Mouse (Mus musculus) megakaryocyte-erythroid progenitor cell, adult 5-6 weeks (primary cell): ENCODE results near the gene Lsm7. TPM values are rescaled to one million over a fixed set of nuclear protein-coding genes. Genes with fewer than 3 reads are reported as not detected.
"Not testable (repeated sequence)": the region's sequence is repeated elsewhere in the genome, so short reads cannot be mapped to it uniquely, and the experiment has no call there.

ENCODE experiments used
- ATAC-seq: replicated peaks from 2 replicates; pipeline ENCODE4 v1.8.0; 2016; ENCODE audit warnings: mild to moderate bottlenecking, inconsistent platforms; ENCODE audit not compliant: severe bottlenecking, poor library complexity, low FRiP score, low TSS enrichment
- total RNA-seq, 2 experiments: library from RNA; stranded (forward) in 1 of 2; stranded (reverse) in 1 of 2; fragments of 200-1000, 215-1000 nt in 1 of 2; fragments of >200 nt in 1 of 2; fragmentation: Nextera tagmentation in 1 of 2; gene quantifications; 2 replicates each; pipeline ENCODE4 v1.2.3; 2014 to 2017

The Lsm7 gene
- total RNA-seq, 2 experiments from 2014 or later: 326 to 401 TPM

DNA sequence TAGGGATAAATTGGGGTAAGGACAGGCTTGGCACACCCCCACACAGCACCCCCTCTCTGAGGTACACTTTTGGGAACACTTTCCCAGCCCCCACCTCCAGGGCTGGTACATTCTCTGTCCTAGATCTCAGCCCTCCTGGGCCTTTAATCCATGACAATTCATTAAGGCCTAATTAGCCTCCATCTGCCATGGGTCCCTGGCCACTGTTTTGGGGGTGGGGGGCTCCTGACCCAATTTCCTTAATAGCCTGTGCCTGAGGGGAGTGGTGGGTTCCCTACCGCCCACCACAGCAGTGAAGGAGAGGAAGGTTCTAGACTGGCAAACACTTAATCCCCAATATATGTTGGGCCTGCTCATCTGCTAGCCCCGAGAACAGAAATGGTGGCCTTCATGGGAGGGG is 13.3 kb downstream of the Lsm7 start:
- no peak for ATAC-seq

DNA sequence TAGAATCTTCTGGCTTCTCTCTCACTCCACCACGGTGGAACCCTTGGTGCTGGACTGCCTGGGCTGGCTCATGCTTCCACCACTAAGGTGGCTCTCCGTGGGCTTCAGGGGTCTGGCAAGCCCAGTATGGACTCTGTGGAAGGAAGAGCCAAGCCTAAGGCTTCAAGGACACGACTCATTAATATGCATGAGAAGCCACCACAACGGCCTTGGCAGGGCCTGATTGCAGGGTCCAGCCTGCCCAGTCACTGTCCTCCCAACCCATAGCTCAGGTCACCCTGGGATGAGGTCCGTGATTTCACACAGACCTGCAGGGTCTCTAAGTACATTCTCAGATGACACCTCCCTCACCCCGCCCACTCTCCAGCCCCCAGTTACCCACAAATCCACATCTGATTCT is 15.2 kb downstream of the Lsm7 start:
- no peak for ATAC-seq

DNA sequence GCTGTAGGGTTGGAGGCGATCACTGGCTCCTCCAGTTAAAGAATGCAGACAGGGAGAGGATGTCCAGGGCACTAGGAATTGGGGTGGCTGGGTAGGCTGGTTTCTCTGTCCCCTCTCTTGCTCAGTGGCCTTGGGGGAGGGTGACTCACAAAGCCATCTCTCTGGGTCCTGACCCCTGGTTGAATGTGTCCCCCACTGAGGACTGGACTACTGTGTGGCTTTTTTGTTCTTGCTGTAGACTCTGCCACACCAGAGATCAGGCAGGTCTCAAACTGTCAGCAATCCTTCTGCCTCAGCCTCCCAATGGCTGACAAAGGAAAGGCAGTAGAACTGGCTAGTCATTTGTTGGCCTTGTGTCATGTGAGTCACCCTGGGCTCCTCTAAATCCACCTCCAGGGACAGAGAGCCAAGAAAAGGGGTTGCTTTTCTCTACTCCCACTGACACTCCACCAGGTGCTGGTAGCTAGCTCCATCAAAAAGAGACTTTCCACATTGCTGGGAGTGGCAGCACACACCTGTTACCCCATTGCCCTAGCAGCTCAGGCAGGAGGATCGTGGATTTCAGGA is 16.6 kb downstream of the Lsm7 start:
- ATAC-seq: no peak

DNA sequence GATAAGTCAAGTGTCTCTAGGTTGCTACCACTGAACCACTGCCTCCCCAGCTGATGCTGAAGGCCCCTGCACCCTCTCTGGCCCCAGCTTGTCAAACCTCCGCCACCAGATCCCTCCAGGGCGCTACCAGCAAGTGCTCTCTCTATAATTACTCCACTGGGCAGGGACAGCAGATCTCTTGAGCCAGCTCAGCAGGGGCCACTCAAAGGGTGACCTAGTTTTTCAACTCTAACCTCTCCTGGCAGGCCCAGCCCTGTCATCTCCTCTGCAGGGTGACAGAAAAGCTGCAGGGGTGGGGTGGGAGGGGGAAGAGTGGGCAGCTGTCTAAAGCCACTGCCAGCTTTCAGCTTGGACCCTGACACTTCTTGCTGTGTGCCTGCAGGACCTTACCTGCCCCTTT is 17.2 kb downstream of the Lsm7 start:
- no peak for ATAC-seq

DNA sequence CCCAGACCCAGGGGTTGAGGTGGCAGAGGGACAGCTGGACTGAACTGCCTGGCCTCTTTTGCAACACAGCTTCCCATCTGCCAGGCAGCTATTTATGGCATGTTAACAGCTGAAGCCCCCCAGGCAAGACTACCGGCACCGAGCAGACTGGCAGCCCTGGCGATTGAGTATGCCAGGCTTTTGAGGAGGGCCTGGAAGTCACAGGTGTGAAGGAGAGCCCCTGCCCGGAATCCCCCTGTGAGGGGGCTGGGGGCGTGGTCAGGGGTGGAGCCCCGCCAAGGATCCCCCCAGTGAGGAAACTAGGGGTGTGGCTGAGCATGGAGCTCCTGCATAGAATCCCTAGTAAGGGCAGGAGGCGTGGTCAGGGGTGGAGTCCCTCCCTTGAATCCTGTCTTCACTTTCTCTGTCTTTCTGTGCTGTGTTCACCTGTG is 18.0 kb downstream of the Lsm7 start:
- ATAC-seq: no peak

DNA sequence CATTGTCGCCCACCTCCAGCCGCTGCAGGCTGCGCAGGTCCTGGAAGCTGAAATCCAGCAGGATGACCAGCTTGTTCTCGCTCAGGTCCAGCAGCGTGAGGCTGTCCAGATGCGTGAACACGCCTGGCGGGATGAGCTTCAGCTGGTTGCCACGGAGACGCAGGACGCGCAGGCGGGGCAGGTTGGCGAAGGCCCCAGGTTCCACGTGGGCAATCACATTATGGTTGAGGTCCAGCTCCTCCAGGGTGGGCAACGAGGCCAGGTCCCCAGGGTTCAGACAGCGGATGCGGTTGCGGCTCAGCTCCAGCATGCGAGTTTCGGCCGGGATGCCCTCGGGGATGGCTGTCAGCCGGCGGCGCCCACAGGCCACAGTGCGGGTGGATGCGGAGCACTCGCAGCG is 19.4 kb downstream of the Lsm7 start:
- no peak for ATAC-seq

DNA sequence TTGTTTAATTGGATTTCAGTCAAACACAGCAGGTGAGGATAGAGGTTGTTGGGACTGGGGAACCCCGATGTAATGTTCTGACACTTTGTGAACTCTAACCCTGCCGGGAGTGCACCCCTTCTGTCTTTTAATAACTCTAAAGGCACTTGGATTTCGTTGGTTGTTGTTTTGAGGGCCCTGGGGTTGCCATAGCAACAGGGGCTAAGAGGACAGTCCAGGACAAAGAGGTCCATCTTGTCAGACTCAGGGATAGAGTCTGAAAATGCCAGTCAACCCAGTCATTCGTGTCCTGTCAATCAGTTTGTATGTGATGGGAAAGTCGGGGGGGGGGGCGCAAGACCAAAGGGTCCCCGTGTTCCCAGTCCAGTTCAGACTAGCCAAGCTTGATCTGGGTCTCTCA is 22.2 kb downstream of the Lsm7 start:
- no peak for ATAC-seq

DNA sequence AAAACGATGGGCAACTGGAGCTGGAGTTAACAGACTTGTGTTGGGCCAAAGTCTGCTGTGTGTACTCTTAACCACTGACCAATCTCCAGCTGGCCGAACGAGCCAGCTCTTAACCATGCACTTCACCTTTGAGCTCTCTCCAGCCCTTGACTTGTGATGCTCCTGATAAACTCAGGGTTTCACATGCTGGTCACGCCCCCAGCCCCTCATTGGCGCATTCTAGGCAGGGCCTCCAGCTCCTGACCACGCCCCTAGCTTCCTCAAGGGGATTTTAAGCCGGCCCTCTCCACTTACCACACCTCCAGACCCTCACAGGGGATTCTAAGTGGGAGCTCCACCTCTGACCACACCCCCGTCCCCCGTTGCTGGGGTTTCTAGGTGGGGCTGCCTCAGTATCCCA is 23.9 kb downstream of the Lsm7 start:
- ATAC-seq: peak; percentile 22

DNA sequence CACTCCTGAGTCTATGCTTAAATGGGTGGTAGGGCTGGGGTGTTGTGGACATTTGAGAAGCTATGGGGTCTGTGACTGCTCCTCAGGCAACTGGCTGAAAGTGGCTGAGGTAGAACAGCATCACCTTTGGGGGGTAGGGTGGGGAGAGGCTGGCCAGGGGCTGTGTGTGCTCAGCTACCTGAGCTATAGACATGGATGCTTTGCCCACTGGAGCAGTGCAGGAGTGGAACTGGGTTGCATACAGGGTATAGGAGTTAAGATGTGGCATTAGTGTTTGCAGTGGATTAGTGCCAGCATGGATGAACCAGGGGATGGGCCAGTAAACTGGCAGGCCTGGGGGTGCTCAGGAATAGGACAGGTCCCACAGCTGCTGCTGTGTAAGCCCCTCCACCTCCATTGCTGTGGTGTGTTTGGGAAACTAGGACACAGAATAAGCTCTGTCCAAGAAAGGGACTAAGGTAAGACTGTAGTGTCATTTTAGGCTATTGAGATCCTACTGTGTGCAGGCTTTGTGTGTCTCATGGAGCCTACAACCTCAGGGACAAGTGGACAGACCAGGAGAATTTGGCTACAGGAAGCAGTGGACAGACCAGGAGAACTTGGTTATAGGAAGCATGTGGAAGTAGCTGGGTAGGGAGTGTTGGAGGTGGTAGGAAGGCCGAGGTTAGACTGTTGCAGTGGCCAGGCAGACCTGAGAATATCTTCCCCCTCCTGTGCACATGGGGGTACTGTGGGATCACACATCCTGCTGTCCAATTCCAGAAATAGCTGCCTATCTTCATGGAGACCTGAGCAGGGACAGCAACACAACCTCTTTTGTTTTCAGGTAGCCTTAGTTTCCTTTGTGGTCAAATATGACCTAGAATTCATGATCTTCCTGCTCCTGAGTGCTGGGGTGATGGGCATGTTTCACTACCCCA is 25.4 kb downstream of the Lsm7 start:
- ATAC-seq: no peak

DNA sequence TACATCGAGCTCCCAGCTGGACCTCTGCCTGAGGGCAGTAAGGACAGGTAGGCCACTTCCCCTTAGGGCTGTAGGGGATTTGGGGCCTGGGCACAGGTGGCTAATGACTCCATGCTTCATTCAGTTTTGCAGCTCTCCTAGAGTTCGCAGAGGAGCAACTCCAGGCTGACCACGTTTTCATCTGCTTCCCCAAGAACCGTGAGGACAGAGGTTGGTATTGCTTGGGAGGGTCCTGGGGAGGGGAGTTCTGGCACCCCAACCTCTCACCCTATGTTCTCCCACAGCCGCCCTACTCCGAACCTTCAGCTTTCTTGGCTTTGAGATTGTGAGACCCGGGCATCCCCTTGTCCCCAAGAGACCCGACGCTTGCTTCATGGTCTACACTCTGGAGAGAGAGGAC is 26.4 kb downstream of the Lsm7 start:
- ATAC-seq: not testable (repeated sequence)

DNA sequence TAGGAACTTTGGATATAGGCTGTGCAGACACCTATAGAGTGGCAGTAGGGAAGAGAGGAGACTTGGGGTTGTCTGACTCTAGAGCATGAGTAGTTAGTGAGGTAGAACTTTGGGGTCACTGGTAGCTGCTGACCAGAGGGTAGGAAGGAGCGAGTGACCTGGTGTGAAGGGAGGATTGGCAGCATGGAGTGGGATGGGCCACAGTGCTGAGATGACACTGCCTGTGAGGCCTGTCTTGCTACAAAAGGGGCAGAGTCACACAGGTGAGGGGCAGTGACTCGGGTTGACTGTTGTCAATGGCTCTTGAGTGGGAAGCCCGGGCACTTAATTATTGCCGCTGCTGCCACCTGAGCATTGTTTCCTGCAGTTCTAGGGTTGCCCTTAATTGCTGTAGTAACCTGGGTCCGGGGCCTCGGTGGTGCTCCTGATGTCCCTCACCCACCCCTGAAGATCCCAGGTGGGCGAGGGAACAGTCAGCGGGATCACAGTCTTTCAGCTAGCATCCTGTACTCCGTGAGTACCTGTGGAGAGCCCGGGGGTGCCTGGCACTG is 27.1 kb downstream of the Lsm7 start:
- ATAC-seq: no peak

DNA sequence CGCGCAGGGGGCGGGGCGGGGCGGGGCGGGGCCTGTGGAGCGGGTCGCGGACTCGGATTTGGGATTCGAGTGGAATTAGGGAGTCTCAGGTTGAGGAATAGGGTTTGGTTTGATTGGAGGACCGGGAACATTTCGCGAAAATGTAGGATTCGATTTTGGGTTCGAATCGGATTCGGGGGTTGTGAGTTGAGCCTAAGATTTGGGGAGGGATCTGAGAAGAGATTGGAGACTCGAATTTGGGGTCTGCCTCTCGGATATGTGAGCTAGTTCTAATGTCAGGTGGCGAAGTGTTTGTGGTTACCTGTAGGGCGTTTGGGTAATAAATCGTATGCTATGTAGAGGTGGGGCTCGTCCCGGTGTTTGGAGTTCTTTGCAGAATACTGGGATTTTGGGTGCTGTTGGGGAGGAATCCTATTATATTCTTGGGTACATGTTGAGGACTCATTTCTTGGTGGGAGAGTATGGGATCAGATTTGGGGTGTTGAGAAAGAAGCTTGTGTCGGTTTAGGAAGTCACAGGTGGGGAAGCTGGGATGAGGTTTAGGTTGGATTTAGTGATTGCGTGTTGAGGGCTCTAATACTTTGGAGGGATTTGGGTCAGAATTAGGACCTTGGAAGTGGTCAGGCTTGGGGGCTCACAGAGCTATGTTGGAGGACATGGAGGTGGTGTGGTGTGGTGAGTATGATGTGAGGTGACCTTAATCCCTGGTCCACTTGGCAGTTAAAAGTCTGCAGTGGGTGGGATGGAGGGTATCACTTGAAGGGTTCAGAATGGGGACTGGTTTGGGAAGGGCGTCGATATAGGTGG is 27.7 kb downstream of the Lsm7 start:
- no peak for ATAC-seq

DNA sequence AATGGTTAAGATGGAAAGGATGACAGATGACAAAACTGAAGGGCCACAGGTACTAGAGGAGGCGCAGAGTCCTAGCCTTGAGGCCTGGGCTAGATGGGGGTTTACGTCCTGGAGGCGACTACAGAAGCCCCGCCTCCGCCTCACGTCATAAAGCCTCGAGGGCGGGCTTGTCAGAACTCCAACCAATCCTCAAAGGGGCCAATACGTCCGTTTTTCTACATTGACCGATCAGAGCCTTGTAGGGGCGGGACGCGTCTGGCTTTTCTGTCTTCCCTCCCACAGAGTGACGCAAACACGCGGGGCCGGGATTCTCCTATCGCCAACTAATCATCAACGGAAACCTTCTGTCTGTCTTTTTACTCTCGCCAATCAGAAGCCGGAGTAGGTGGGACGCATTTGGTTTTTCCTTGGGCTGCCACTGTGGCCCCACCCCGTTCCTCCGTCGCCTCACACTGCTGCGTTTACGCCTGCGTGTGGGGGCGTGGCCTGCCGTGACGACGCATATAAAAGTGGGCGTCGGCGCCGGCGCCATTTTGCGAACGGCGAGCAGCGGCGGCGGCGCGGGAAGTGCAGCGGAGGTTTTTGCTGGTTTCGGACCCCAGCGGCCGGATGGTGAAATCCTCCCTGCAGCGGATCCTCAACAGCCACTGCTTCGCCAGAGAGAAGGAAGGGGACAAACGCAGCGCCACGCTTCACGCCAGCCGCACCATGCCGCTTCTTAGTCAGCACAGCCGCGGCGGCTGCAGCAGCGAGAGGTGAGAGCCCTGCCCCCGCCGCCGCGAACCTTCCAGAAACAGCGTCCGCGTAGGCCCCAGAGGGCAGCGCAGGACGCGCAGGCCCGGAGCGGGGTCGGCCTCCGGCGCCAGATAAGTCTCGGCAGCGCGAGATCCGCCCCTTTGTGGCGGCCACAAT is 28.6 kb downstream of the Lsm7 start, which contains the start of gene Oaz1:
Gene Oaz1, plus strand, starts transcription at position 506 of the 912 bp plus-strand sequence.
- ATAC-seq: peak; percentile 88

DNA sequence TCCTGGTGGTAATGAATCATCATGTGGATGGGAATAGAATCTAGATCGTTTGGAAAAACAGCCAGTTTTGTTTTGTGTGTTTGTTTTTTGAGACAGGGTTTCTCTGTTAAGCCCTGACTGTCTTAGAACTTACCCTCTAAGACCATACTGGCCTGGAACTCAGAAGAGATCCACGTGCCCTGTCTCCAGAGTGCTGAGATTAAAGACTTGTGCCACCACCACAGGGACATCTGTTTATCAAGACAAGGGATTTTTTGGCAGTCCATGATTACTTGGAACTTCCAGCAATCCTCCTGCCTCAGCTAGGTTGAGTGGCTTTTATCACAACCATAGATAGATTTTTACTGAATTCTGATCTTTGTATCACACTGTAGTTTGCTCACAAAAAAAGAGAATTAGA is 30.2 kb downstream of the Lsm7 start:
- no peak for ATAC-seq

DNA sequence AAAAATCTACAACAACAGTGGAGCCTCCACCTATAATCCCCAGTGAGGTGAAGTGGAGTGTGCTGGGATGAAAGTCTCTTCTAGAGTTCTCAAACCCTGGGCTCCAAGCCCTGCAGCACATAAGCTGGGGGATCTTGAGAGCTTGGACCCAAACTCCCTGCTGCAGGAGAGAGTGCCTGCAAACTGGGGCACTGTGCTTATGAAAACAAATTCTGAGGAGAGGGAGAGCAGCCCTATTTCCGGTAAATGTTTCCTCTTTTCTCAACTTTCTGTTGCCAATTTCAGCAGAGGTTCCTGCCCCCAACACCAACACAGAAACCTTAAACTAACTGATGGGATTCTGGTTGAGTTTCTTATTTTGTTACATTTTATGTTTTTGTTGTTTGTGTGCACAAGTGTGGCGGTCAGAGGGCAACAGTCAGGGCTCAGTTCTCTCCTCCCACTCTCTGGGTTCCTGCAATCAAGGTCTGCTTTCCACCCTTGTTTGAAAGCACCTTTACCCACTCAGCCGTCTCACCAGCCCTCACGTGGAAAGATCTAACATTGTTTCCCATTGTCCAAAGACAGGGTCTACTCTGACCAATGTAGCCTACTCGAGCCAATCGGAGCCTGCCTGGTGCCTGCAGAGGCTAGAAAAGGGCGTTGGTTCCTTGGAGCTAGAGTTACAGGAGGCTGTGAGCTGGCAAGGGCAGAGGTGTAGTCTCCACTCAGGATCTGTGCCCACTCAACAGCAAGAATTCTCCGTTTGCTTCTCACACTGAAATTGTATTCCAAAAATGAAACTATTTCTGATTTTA is 31.0 kb downstream of the Lsm7 start:
- ATAC-seq: no peak

DNA sequence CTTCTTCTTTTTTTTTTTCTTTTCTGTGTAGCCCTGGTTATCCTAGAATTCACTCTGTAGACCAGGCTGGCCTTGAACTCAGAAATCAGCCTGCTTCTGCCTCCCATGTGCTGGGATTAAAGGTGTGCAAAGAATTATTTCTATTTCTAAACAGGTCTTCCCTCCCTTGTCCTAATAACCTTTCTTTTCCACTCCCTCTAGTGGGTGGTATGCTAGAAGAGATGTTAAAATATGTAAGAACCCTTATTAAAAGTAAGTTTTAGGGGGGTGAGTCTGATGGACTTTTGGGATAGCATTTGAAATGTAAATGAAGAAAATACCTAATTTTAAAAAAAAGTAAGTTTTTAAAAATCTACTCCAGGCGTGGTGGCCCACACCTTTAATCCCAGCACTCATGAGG is 31.7 kb downstream of the Lsm7 start:
- no peak for ATAC-seq

DNA sequence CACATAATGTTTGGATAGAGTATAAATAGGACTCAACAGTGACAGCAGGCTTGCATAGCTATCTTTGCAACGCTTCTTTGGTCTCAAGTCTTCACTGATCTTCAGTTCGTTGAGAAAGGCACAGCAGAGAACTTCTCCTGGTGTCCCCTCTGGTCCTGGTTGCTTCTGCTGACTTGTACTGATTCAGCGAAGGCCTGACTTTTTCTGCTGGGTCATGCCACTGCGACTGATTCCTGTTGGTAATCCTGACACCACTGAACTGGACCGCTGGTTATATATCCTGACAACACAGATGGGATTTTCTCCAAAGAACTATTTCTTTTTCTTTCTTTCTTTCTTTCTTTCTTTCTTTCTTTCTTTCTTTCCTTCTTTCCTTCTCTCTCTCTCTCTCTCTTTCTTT is 32.5 kb downstream of the Lsm7 start:
- ATAC-seq: no peak

DNA sequence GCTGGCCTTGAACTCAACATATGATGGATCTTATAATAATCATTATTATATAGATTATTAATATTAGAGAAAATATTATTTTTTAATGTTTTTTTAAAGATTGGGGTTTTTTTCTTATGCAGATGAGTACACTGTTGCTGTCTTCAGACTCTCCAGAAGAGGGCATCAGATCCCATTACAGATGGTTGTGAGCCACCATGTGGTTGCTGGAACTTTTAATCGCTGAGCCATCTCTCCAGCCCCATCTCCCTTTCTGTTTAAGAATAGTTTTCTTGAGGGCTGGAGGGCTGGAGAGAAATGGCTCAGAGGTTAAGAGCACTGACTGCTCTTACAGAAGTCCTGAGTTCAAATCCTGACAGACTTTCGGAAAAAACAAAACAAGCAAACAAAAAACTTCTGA is 33.0 kb downstream of the Lsm7 start:
- ATAC-seq: no peak
